ENCODE assay signal across 18 mouse cellular contexts in the genomic region with DNA sequence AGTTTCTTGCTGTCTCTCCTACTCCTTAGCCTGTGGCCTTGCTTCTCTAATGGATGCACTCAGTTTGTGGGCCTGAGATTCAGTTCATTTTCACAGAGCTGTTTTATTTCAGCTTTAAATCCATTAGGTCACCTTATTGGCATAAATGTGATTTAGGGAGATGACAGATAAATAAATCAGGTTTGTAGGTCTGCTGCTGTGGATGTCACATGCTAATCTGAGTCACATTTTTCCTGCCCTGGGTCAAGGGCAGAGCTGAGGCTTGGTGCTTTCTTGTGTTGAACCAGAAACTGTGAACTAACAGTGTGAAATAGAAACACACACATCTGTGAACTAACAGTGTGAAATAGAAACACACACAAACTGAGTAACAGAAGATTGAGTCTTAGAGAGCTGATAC.
"Had no signal": no experiment of that assay in that cellular context is flagged by ENCODE, and none has a peak within 500 bp of the region (broad histone marks: within the 10 kb centered on the region; RNA-seq: fewer than 3 reads in every experiment).

No protein-coding gene starts in this region.

- H3K36me3 ChIP-seq: limb, embryonic 15.5 days; liver, embryonic 13.5 days; lung, embryonic 15.5 days; midbrain, embryonic 12.5 days; neural tube, embryonic 13.5 days; stomach, embryonic 15.5 days had no signal

- H3K9me3 ChIP-seq: limb, embryonic 15.5 days; liver, embryonic 13.5 days; lung, embryonic 15.5 days; midbrain, embryonic 12.5 days; neural tube, embryonic 13.5 days; stomach, embryonic 15.5 days had no signal

- H3K9ac ChIP-seq: limb, embryonic 15.5 days; liver, embryonic 13.5 days; liver, postnatal 0 days; lung, embryonic 15.5 days; midbrain, embryonic 12.5 days; neural tube, embryonic 13.5 days; stomach, embryonic 15.5 days had no signal

- H3K27ac ChIP-seq: kidney, postnatal 0 days; layer of hippocampus, adult 2 months; limb, embryonic 15.5 days; liver, embryonic 13.5 days; lung, embryonic 15.5 days; macrophage; midbrain, embryonic 12.5 days; neural tube, embryonic 13.5 days; stomach, embryonic 15.5 days had no signal

- H3K4me3 ChIP-seq: layer of hippocampus, adult 2 months; limb, embryonic 15.5 days; liver, embryonic 13.5 days; lung, embryonic 15.5 days; megakaryocyte, embryonic 14.5 days; midbrain, embryonic 12.5 days; neural tube, embryonic 13.5 days; stomach, embryonic 15.5 days had no signal

- ATAC-seq: liver, postnatal 0 days; midbrain, embryonic 16.5 days had no signal

- H3K4me2 ChIP-seq: limb, embryonic 15.5 days; liver, embryonic 13.5 days; lung, embryonic 15.5 days; midbrain, embryonic 12.5 days; neural tube, embryonic 13.5 days; stomach, embryonic 15.5 days had no signal

- H3K27me3 ChIP-seq: limb, embryonic 15.5 days; liver, embryonic 13.5 days; lung, embryonic 15.5 days; midbrain, embryonic 12.5 days; neural tube, embryonic 13.5 days; stomach, embryonic 15.5 days had no signal

- DNase-seq: kidney, adult 9 months; kidney, postnatal 36 days; left cerebral cortex, postnatal 4 days; liver, embryonic 13.5 days; liver, postnatal 0 days; lung, postnatal 14 days; retina, postnatal 1 day; thymus, postnatal 4 days had no signal

- H3K4me1 ChIP-seq: liver, embryonic 13.5 days; lung, embryonic 15.5 days; megakaryocyte, embryonic 14.5 days; midbrain, embryonic 12.5 days; neural tube, embryonic 13.5 days; stomach, embryonic 15.5 days had no signal
